In genomic region chr4:118351828-118352227, GRCm38 (mm10) we compare ENCODE assay signal across 16 mouse cellular contexts.
"Had no signal": no experiment of that assay in that cellular context is flagged by ENCODE, and none has a peak within 500 bp of the region (broad histone marks: within the 10 kb centered on the region; RNA-seq: fewer than 3 reads in every experiment).

No protein-coding gene starts in this region.

- H3K4me1 ChIP-seq: limb, embryonic 12.5 days; lung, embryonic 15.5 days; midbrain, embryonic 15.5 days; neural tube, embryonic 12.5 days had no signal

- H3K9ac ChIP-seq: limb, embryonic 12.5 days; liver, embryonic 13.5 days; liver, postnatal 0 days; lung, embryonic 15.5 days; midbrain, embryonic 15.5 days; neural tube, embryonic 12.5 days had no signal

- H3K9me3 ChIP-seq: limb, embryonic 12.5 days; liver, embryonic 13.5 days; lung, embryonic 15.5 days; midbrain, embryonic 15.5 days; neural tube, embryonic 12.5 days had no signal

- H3K4me3 ChIP-seq: left cerebral cortex, adult 2 months; limb, embryonic 12.5 days; liver, embryonic 13.5 days; lung, embryonic 15.5 days; megakaryocyte, embryonic 14.5 days; midbrain, embryonic 15.5 days; neural tube, embryonic 12.5 days had no signal

- H3K27me3 ChIP-seq: limb, embryonic 12.5 days; liver, embryonic 13.5 days; lung, embryonic 15.5 days; midbrain, embryonic 15.5 days; neural tube, embryonic 12.5 days had no signal

- H3K36me3 ChIP-seq: limb, embryonic 12.5 days; liver, embryonic 13.5 days; lung, embryonic 15.5 days; midbrain, embryonic 15.5 days; neural tube, embryonic 12.5 days had no signal

- H3K4me2 ChIP-seq: limb, embryonic 12.5 days; liver, embryonic 13.5 days; lung, embryonic 15.5 days; midbrain, embryonic 11.5 days; midbrain, embryonic 15.5 days; neural tube, embryonic 12.5 days had no signal

- DNase-seq: kidney, adult 8-10 months; kidney, postnatal 25 days; liver; liver, embryonic 13.5 days; liver, postnatal 0 days; lung, postnatal 14 days; right cerebral cortex, postnatal 25 days; thymus, postnatal 4 days had no signal

- H3K27ac ChIP-seq: left cerebral cortex, adult 2 months; limb, embryonic 12.5 days; liver, embryonic 13.5 days; lung, embryonic 15.5 days; macrophage; midbrain, embryonic 15.5 days; neural tube, embryonic 12.5 days had no signal

- ATAC-seq: liver, postnatal 0 days; midbrain, embryonic 15.5 days had no signal
